Mouse (Mus musculus): Measurements from ENCODE around the gene Cdh23.

Gene Cdh23

GRCm38 (mm10) chr10:60467752-60468151 is 228.5 kb downstream of the Cdh23 start:
- no peaks in the 10 kb centered on the region; the same call in 1 of the 2 replicates for H3K27me3 ChIP-seq (ENCODE audit: control insufficient read depth, insufficient read depth, low read length, poor library complexity, severe bottlenecking)
- no peak for DNase-seq (ENCODE audit: low read depth, low spot score)
- H3K36me3 ChIP-seq (ENCODE audit: control insufficient read depth, insufficient read depth, low read length, poor library complexity, severe bottlenecking) = no peaks in the 10 kb centered on the region

GRCm38 (mm10) chr10:60463953-60464647 is 232.2 kb downstream of the Cdh23 start:
- DNase-seq (ENCODE audit: low read depth, low spot score) = no peak
- no peaks in the 10 kb centered on the region for H3K27me3 ChIP-seq (ENCODE audit: control insufficient read depth, insufficient read depth, low read length, poor library complexity, severe bottlenecking)
- no peaks in the 10 kb centered on the region for H3K36me3 ChIP-seq (ENCODE audit: control insufficient read depth, insufficient read depth, low read length, poor library complexity, severe bottlenecking)

GRCm38 (mm10) chr10:60456662-60457397 is 239.5 kb downstream of the Cdh23 start:
- DNase-seq (ENCODE audit: low read depth, low spot score) = no peak
- Histone ChIP-seq H3K27me3 (ENCODE audit: control insufficient read depth, insufficient read depth, low read length, poor library complexity, severe bottlenecking) (no peaks in the 10 kb centered on the region), H3K36me3 (ENCODE audit: control insufficient read depth, insufficient read depth, low read length, poor library complexity, severe bottlenecking) (no peaks in the 10 kb centered on the region)

GRCm38 (mm10) chr10:60455193-60455592 is 241.1 kb downstream of the Cdh23 start:
- DNase-seq (ENCODE audit: low read depth, low spot score) = no peak
- H3K36me3 ChIP-seq (ENCODE audit: control insufficient read depth, insufficient read depth, low read length, poor library complexity, severe bottlenecking) = no peaks in the 10 kb centered on the region
- no peaks in the 10 kb centered on the region for H3K27me3 ChIP-seq (ENCODE audit: control insufficient read depth, insufficient read depth, low read length, poor library complexity, severe bottlenecking)

- H3K27me3 ChIP-seq (ENCODE audit: control insufficient read depth, insufficient read depth, low read length, poor library complexity, severe bottlenecking) = no peaks in the 10 kb centered on the region; the same call in 1 of the 2 replicates
- H3K36me3 ChIP-seq (ENCODE audit: control insufficient read depth, insufficient read depth, low read length, poor library complexity, severe bottlenecking) = no peaks in the 10 kb centered on the region
- DNase-seq (ENCODE audit: low read depth, low spot score) = no peak
Observed at GRCm38 (mm10) chr10:60447186-60447585, 249.1 kb downstream of the Cdh23 start.

- DNase-seq (ENCODE audit: low read depth, low spot score) = no peak
- no peaks in the 10 kb centered on the region; the same call in 1 of the 2 replicates for H3K27me3 ChIP-seq (ENCODE audit: control insufficient read depth, insufficient read depth, low read length, poor library complexity, severe bottlenecking)
- no peaks in the 10 kb centered on the region for H3K36me3 ChIP-seq (ENCODE audit: control insufficient read depth, insufficient read depth, low read length, poor library complexity, severe bottlenecking)
Observed at GRCm38 (mm10) chr10:60445031-60445593, 251.2 kb downstream of the Cdh23 start.

- DNase-seq (ENCODE audit: low read depth, low spot score) = peak; percentile 63
Observed at GRCm38 (mm10) chr10:60443078-60443477, 253.2 kb downstream of the Cdh23 start.

GRCm38 (mm10) chr10:60442321-60442720 is 254.0 kb downstream of the Cdh23 start:
- no peak for DNase-seq (ENCODE audit: low read depth, low spot score)
- no peaks in the 10 kb centered on the region; the same call in 1 of the 2 replicates for H3K27me3 ChIP-seq (ENCODE audit: control insufficient read depth, insufficient read depth, low read length, poor library complexity, severe bottlenecking)

More at GRCm38 (mm10) chr10:60443078-60443477, 253.2 kb downstream of the Cdh23 start:
- H3K36me3 ChIP-seq (ENCODE audit: control insufficient read depth, insufficient read depth, low read length, poor library complexity, severe bottlenecking) = no peaks in the 10 kb centered on the region
- no peaks in the 10 kb centered on the region; the same call in 1 of the 2 replicates for H3K27me3 ChIP-seq (ENCODE audit: control insufficient read depth, insufficient read depth, low read length, poor library complexity, severe bottlenecking)

GRCm38 (mm10) chr10:60432679-60433078 is 263.6 kb downstream of the Cdh23 start:
- Histone ChIP-seq H3K36me3 (ENCODE audit: control insufficient read depth, insufficient read depth, low read length, poor library complexity, severe bottlenecking) (no peaks in the 10 kb centered on the region), H3K27me3 (ENCODE audit: control insufficient read depth, insufficient read depth, low read length, poor library complexity, severe bottlenecking) (no peaks in the 10 kb centered on the region)
- DNase-seq (ENCODE audit: low read depth, low spot score) = no peak

More at GRCm38 (mm10) chr10:60442321-60442720, 254.0 kb downstream of the Cdh23 start:
- H3K36me3 ChIP-seq (ENCODE audit: control insufficient read depth, insufficient read depth, low read length, poor library complexity, severe bottlenecking) = no peaks in the 10 kb centered on the region

- no peaks in the 10 kb centered on the region for H3K27me3 ChIP-seq (ENCODE audit: control insufficient read depth, insufficient read depth, low read length, poor library complexity, severe bottlenecking)
Observed at GRCm38 (mm10) chr10:60430591-60430990, 265.7 kb downstream of the Cdh23 start.

GRCm38 (mm10) chr10:60430001-60430400 is 266.3 kb downstream of the Cdh23 start:
- Histone ChIP-seq H3K27me3 (ENCODE audit: control insufficient read depth, insufficient read depth, low read length, poor library complexity, severe bottlenecking) (no peaks in the 10 kb centered on the region), H3K36me3 (ENCODE audit: control insufficient read depth, insufficient read depth, low read length, poor library complexity, severe bottlenecking) (no peaks in the 10 kb centered on the region)
- no peak for DNase-seq (ENCODE audit: low read depth, low spot score)

More at GRCm38 (mm10) chr10:60430591-60430990, 265.7 kb downstream of the Cdh23 start:
- no peak for DNase-seq (ENCODE audit: low read depth, low spot score)
- H3K36me3 ChIP-seq (ENCODE audit: control insufficient read depth, insufficient read depth, low read length, poor library complexity, severe bottlenecking) = no peaks in the 10 kb centered on the region

GRCm38 (mm10) chr10:60422756-60423155 is 273.5 kb downstream of the Cdh23 start:
- H3K36me3 ChIP-seq (ENCODE audit: control insufficient read depth, insufficient read depth, low read length, poor library complexity, severe bottlenecking) = no peaks in the 10 kb centered on the region
- DNase-seq (ENCODE audit: low read depth, low spot score) = no peak
- no peaks in the 10 kb centered on the region for H3K27me3 ChIP-seq (ENCODE audit: control insufficient read depth, insufficient read depth, low read length, poor library complexity, severe bottlenecking)

- Histone ChIP-seq H3K36me3 (ENCODE audit: control insufficient read depth, insufficient read depth, low read length, poor library complexity, severe bottlenecking) (no peaks in the 10 kb centered on the region), H3K27me3 (ENCODE audit: control insufficient read depth, insufficient read depth, low read length, poor library complexity, severe bottlenecking) (no peaks in the 10 kb centered on the region)
- DNase-seq (ENCODE audit: low read depth, low spot score) = peak; percentile 33
Observed at GRCm38 (mm10) chr10:60419624-60420023, 276.7 kb downstream of the Cdh23 start.

- DNase-seq (ENCODE audit: low read depth, low spot score) = peak; percentile 62
- H3K36me3 ChIP-seq (ENCODE audit: control insufficient read depth, insufficient read depth, low read length, poor library complexity, severe bottlenecking) = no peaks in the 10 kb centered on the region
- no peaks in the 10 kb centered on the region for H3K27me3 ChIP-seq (ENCODE audit: control insufficient read depth, insufficient read depth, low read length, poor library complexity, severe bottlenecking)
Observed at GRCm38 (mm10) chr10:60418137-60418536, 278.2 kb downstream of the Cdh23 start.

- no peak for DNase-seq (ENCODE audit: low read depth, low spot score)
- H3K36me3 ChIP-seq (ENCODE audit: control insufficient read depth, insufficient read depth, low read length, poor library complexity, severe bottlenecking) = no peaks in the 10 kb centered on the region
- no peaks in the 10 kb centered on the region for H3K27me3 ChIP-seq (ENCODE audit: control insufficient read depth, insufficient read depth, low read length, poor library complexity, severe bottlenecking)
Observed at GRCm38 (mm10) chr10:60417041-60417440, 279.2 kb downstream of the Cdh23 start.

Data from splenic B cell, adult 2 months (primary cell).